Mouse (Mus musculus): ENCODE data around the gene Galnt9. TPM values are rescaled to one million over a fixed set of nuclear protein-coding genes. Genes with fewer than 3 reads are reported as not detected.

Galnt9 gene
- polyA plus RNA-seq, 1 experiment from 2014 or later, result 0.27 TPM

- ATAC-seq, result no peak
- no peaks in the 10 kb centered on the region for H3K4me1 ChIP-seq (ENCODE audit: control insufficient read depth, insufficient read depth, low read length)
- no peaks in the 10 kb centered on the region for H3K9me3 ChIP-seq (ENCODE audit: control insufficient read depth, low read length)
- no peaks in the 10 kb centered on the region for H3K36me3 ChIP-seq (ENCODE audit: control insufficient read depth, insufficient read depth, low read length)
- WGBS, result 91% methylated on average over 10 of the region's 10 CpGs
- H3K4me2 ChIP-seq (ENCODE audit: low read depth, low read length), result no peak overlapping the region
- H3K27ac ChIP-seq (ENCODE audit: low read length), result no peak overlapping the region
- H3K4me3 ChIP-seq (ENCODE audit: low read length), result no peak overlapping the region
- 0 out of 2 replicates have a peak, but pooled peaks cover 4% of the 10 kb centered on the region for H3K27me3 ChIP-seq (replicated peaks; ENCODE audit: control insufficient read depth, insufficient read depth, low read length)
- no peak overlapping the region for H3K9ac ChIP-seq (ENCODE audit: low read depth, low read length)
Measured at GRCm38 (mm10) chr5:110595341-110595740, 51.2 kb downstream of the Galnt9 start.

GRCm38 (mm10) chr5:110596086-110596780 is 52.1 kb downstream of the Galnt9 start:
- WGBS, result 84% methylated on average over 15 of the region's 15 CpGs
- no peak overlapping the region for H3K9ac ChIP-seq (ENCODE audit: low read depth, low read length)
- 0 out of 2 replicates have a peak, but pooled peaks cover 4% of the 10 kb centered on the region for H3K27me3 ChIP-seq (replicated peaks; ENCODE audit: control insufficient read depth, insufficient read depth, low read length)
- ATAC-seq, result no peak
- H3K4me3 ChIP-seq (ENCODE audit: low read length), result no peak overlapping the region
- H3K4me1 ChIP-seq (ENCODE audit: control insufficient read depth, insufficient read depth, low read length), result no peaks in the 10 kb centered on the region
- H3K9me3 ChIP-seq (ENCODE audit: control insufficient read depth, low read length), result no peaks in the 10 kb centered on the region
- no peak overlapping the region for H3K27ac ChIP-seq (ENCODE audit: low read length)
- H3K36me3 ChIP-seq (ENCODE audit: control insufficient read depth, insufficient read depth, low read length), result no peaks in the 10 kb centered on the region
- H3K4me2 ChIP-seq (ENCODE audit: low read depth, low read length), result no peak overlapping the region

DNA sequence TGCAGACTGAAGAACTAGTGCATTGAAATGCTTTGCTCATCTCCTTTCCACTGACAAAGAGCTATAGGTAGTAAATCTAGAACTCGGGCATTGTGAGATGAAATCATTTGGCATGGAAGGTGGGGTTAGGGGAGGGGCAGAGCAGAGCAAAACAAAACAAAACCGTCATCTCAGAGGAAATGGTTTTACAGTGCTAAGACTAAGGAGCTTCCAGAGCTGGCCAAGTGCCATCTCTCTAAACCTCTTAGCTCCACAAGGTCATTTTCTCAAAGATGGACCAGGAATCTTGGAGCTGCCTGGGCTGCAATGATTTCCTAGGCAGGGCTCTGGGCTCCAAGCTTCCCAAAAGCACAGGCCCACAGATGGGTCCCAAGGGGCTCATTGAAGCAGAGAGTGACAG is 53.3 kb downstream of the Galnt9 start:
- no peaks in the 10 kb centered on the region for H3K9me3 ChIP-seq (ENCODE audit: control insufficient read depth, low read length)
- no peak overlapping the region for H3K27ac ChIP-seq (ENCODE audit: low read length)
- no peak overlapping the region for H3K4me2 ChIP-seq (ENCODE audit: low read depth, low read length)
- H3K27me3 ChIP-seq (replicated peaks; ENCODE audit: control insufficient read depth, insufficient read depth, low read length), result 0 out of 2 replicates have a peak, but pooled peaks cover 4% of the 10 kb centered on the region
- WGBS, result 29% methylated on average over 2 of the region's 2 CpGs
- H3K36me3 ChIP-seq (ENCODE audit: control insufficient read depth, insufficient read depth, low read length), result no peaks in the 10 kb centered on the region
- no peaks in the 10 kb centered on the region for H3K4me1 ChIP-seq (ENCODE audit: control insufficient read depth, insufficient read depth, low read length)
- no peak overlapping the region for H3K9ac ChIP-seq (ENCODE audit: low read depth, low read length)
- ATAC-seq, result no peak
- H3K4me3 ChIP-seq (ENCODE audit: low read length), result no peak overlapping the region

GRCm38 (mm10) chr5:110598298-110599095 is 54.3 kb downstream of the Galnt9 start:
- 0 out of 2 replicates have a peak, but pooled peaks cover 4% of the 10 kb centered on the region for H3K27me3 ChIP-seq (replicated peaks; ENCODE audit: control insufficient read depth, insufficient read depth, low read length)
- WGBS, result 22% methylated on average over 12 of the region's 12 CpGs
- H3K36me3 ChIP-seq (ENCODE audit: control insufficient read depth, insufficient read depth, low read length), result no peaks in the 10 kb centered on the region
- no peak overlapping the region for H3K27ac ChIP-seq (ENCODE audit: low read length)
- H3K9ac ChIP-seq (ENCODE audit: low read depth, low read length), result no peak overlapping the region
- no peak for ATAC-seq
- H3K4me2 ChIP-seq (ENCODE audit: low read depth, low read length), result no peak overlapping the region
- H3K9me3 ChIP-seq (ENCODE audit: control insufficient read depth, low read length), result no peaks in the 10 kb centered on the region
- H3K4me1 ChIP-seq (ENCODE audit: control insufficient read depth, insufficient read depth, low read length), result no peaks in the 10 kb centered on the region
- no peak overlapping the region for H3K4me3 ChIP-seq (ENCODE audit: low read length)

DNA sequence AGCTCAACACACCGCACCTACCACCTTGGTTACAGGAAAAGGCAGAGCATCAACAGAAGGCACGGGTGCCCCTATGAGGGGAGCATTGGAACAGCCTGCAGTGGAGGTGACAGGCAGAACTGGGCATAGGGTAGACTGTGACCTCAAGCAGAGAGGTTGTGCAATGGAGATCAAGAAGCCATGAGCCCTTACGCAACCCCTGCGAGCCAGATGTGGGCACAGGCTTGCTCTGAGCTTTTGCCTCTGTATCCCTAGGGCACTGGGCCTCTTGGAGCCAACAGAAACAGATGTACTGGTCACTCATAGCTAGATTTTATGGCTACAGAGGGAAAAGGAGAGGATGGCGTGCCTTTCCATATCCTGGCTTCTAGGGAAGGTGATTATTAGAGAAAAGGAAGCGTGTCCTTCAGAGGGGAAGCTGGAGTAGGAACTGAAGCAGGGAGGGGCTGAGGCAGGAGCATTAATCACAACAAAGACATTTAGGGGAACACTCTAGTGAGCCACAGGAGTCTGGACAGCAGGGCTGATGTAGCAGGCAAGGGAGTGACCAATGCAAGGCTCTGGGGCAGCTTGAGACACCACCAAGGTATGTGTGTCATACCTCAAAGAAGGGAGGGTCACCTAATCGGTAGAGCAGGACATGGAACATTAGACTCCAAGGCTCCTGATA is 59.0 kb downstream of the Galnt9 start:
- Histone ChIP-seq H3K27me3 (replicated peaks; ENCODE audit: control insufficient read depth, insufficient read depth, low read length) (0 out of 2 replicates have a peak, but pooled peaks cover 2% of the 10 kb centered on the region), H3K36me3 (ENCODE audit: control insufficient read depth, insufficient read depth, low read length) (no peaks in the 10 kb centered on the region), H3K4me1 (ENCODE audit: control insufficient read depth, insufficient read depth, low read length) (no peaks in the 10 kb centered on the region), H3K4me3 (ENCODE audit: low read length) (no peak overlapping the region), H3K9me3 (ENCODE audit: control insufficient read depth, low read length) (no peaks in the 10 kb centered on the region), H3K9ac (ENCODE audit: low read depth, low read length) (no peak overlapping the region), H3K27ac (ENCODE audit: low read length) (no peak overlapping the region), H3K4me2 (ENCODE audit: low read depth, low read length) (no peak overlapping the region)
- WGBS, result 78% methylated on average over 7 of the region's 7 CpGs
- no peak for ATAC-seq

DNA sequence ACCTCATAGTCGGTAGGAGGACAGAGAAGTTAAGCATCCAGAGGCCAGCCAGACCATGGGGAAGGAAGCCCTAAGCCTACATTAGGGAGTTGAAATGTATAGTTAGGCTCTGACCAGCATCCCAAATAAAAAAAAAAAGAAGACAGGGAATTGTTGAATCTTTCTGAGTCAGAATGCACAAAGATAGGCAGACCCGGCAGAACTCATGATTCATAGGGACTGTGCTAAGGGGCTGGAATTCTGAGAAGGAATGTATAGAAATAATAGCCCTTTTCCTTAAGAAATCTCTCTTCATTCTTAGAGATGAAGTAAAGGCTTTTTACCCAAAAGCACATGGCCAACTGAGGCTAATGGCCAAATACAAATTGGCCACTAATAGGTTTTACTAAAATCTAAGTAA is 60.2 kb downstream of the Galnt9 start:
- whole genome bisulfite sequencing, result 88% methylated on average over 2 of the region's 2 CpGs
- Histone ChIP-seq H3K4me2 (ENCODE audit: low read depth, low read length) (no peak overlapping the region), H3K27me3 (replicated peaks; ENCODE audit: control insufficient read depth, insufficient read depth, low read length) (0 out of 2 replicates have a peak, but pooled peaks cover 2% of the 10 kb centered on the region), H3K9me3 (ENCODE audit: control insufficient read depth, low read length) (no peaks in the 10 kb centered on the region), H3K27ac (ENCODE audit: low read length) (no peak overlapping the region), H3K9ac (ENCODE audit: low read depth, low read length) (no peak overlapping the region), H3K4me3 (ENCODE audit: low read length) (no peak overlapping the region), H3K36me3 (ENCODE audit: control insufficient read depth, insufficient read depth, low read length) (no peaks in the 10 kb centered on the region), H3K4me1 (ENCODE audit: control insufficient read depth, insufficient read depth, low read length) (no peaks in the 10 kb centered on the region)
- ATAC-seq, result no peak

DNA sequence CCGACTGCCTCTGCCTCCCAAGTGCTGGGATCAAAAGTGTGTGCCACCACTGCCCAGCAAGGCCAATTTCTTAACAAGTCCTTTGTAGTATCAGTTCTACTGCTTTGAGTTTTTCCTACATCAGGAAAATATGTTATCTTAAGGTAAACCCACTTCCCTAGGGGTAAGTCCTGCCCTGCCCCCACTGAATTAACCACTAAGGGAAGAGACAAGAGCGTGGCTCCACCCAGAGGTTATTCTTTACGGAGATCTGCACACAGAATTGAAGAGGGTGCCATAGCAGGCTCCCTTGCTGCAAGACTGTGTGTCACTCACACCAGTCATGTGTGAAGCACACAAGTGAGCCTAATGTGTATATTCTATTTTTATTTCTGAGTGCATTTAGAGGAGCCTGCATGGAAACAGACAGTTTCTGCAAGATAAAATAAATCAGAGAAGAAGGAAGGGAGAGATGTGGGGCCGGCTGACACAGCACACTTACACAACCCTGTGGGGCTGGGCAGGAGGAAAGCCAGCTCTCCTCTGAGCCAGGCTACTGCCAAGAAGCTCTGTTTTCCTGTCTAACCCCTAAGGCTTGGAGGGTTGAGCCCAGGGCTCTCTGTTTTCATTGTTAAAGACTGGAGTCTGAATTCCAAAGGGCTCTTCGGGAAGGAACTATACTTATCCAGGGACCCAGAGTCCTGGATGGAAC is 61.5 kb downstream of the Galnt9 start:
- Histone ChIP-seq H3K4me1 (ENCODE audit: control insufficient read depth, insufficient read depth, low read length) (no peaks in the 10 kb centered on the region), H3K4me2 (ENCODE audit: low read depth, low read length) (no peak overlapping the region), H3K27me3 (replicated peaks; ENCODE audit: control insufficient read depth, insufficient read depth, low read length) (no peaks in the 10 kb centered on the region), H3K4me3 (ENCODE audit: low read length) (no peak overlapping the region), H3K9ac (ENCODE audit: low read depth, low read length) (no peak overlapping the region), H3K9me3 (ENCODE audit: control insufficient read depth, low read length) (no peaks in the 10 kb centered on the region), H3K27ac (ENCODE audit: low read length) (no peak overlapping the region), H3K36me3 (ENCODE audit: control insufficient read depth, insufficient read depth, low read length) (no peaks in the 10 kb centered on the region)
- 58% methylated on average over 5 of the region's 5 CpGs for WGBS
- ATAC-seq, result no peak

- Histone ChIP-seq H3K9me3 (ENCODE audit: control insufficient read depth, low read length) (no peaks in the 10 kb centered on the region), H3K4me3 (ENCODE audit: low read length) (no peak overlapping the region), H3K4me2 (ENCODE audit: low read depth, low read length) (no peak overlapping the region), H3K4me1 (ENCODE audit: control insufficient read depth, insufficient read depth, low read length) (no peaks in the 10 kb centered on the region), H3K27ac (ENCODE audit: low read length) (no peak overlapping the region), H3K9ac (ENCODE audit: low read depth, low read length) (no peak overlapping the region), H3K27me3 (replicated peaks; ENCODE audit: control insufficient read depth, insufficient read depth, low read length) (no peaks in the 10 kb centered on the region), H3K36me3 (ENCODE audit: control insufficient read depth, insufficient read depth, low read length) (no peaks in the 10 kb centered on the region)
- no peak for ATAC-seq
- WGBS, result 64% methylated on average over 3 of the region's 3 CpGs
Measured at GRCm38 (mm10) chr5:110607767-110608166, 63.6 kb downstream of the Galnt9 start.

DNA sequence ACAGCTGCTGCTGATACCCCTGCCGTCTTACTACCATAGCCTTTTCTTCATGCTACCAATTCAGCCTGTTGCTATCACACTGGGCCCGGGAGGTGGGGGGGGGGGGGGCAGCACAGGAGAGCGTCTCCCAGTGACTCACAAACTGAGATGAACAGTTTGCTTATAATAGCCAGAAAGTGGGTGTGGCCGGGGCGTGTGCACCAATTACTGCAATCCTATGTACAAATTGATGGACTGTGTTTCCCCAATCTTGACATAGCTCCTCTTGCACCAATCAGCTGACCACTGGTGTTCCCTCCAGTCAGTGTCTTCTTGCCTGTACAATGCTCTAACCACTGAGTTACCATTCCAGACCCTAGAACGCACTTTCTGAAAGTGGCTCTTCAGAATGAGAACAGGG is 64.2 kb downstream of the Galnt9 start:
- H3K4me1 ChIP-seq (ENCODE audit: control insufficient read depth, insufficient read depth, low read length), result no peaks in the 10 kb centered on the region
- no peaks in the 10 kb centered on the region for H3K9me3 ChIP-seq (ENCODE audit: control insufficient read depth, low read length)
- H3K4me2 ChIP-seq (ENCODE audit: low read depth, low read length), result no peak overlapping the region
- H3K27ac ChIP-seq (ENCODE audit: low read length), result no peak overlapping the region
- no peaks in the 10 kb centered on the region for H3K27me3 ChIP-seq (replicated peaks; ENCODE audit: control insufficient read depth, insufficient read depth, low read length)
- no peak overlapping the region for H3K4me3 ChIP-seq (ENCODE audit: low read length)
- no peak for ATAC-seq
- H3K9ac ChIP-seq (ENCODE audit: low read depth, low read length), result no peak overlapping the region
- no peaks in the 10 kb centered on the region for H3K36me3 ChIP-seq (ENCODE audit: control insufficient read depth, insufficient read depth, low read length)
- 53% methylated on average over 6 of the region's 6 CpGs for WGBS

Measured in intestine, embryonic 16.5 days (tissue).